Mouse (Mus musculus) heart, adult 2 months (tissue): ENCODE results near the gene Tubg2.

Source experiments
- CTCF ChIP-seq: fragments of 200-600 bp; IDR thresholded peaks from 2 replicates; pipeline ENCODE4 v1.8.1; 2022; ENCODE audit warnings: antibody characterized with exemption, mild to moderate bottlenecking, moderate library complexity
- EP300 ChIP-seq: fragments of 200-500 bp; IDR thresholded peaks from 2 replicates; pipeline ENCODE4 v1.6.1; 2011; ENCODE audit warnings: low read depth, low read length, control low read depth; ENCODE audit not compliant: insufficient read depth
- POLR2A ChIP-seq: fragments of 200-500 bp; IDR thresholded peaks from 2 replicates; pipeline ENCODE4 v1.6.1; 2011; ENCODE audit warnings: mild to moderate bottlenecking, low read depth, low read length, control low read depth; ENCODE audit not compliant: insufficient read depth

- no peak for TF ChIP-seq CTCF
- no peak for TF ChIP-seq POLR2A
- no peak for TF ChIP-seq EP300
Measured at GRCm38 (mm10) chr11:101174389-101174745, 18.7 kb downstream of the Tubg2 start.
